Mouse (Mus musculus): ENCODE measurements around the gene Rufy2. TPM values are rescaled to one million over a fixed set of nuclear protein-coding genes. Genes with fewer than 3 reads are reported as not detected.
A peak's percentile ranks its signal among the peaks of the same experiment; 100 is the strongest.

The Rufy2 gene
- polyA plus RNA-seq (2012; fragmentation: generic; extraction: Trizol): 3.0 TPM

DNA sequence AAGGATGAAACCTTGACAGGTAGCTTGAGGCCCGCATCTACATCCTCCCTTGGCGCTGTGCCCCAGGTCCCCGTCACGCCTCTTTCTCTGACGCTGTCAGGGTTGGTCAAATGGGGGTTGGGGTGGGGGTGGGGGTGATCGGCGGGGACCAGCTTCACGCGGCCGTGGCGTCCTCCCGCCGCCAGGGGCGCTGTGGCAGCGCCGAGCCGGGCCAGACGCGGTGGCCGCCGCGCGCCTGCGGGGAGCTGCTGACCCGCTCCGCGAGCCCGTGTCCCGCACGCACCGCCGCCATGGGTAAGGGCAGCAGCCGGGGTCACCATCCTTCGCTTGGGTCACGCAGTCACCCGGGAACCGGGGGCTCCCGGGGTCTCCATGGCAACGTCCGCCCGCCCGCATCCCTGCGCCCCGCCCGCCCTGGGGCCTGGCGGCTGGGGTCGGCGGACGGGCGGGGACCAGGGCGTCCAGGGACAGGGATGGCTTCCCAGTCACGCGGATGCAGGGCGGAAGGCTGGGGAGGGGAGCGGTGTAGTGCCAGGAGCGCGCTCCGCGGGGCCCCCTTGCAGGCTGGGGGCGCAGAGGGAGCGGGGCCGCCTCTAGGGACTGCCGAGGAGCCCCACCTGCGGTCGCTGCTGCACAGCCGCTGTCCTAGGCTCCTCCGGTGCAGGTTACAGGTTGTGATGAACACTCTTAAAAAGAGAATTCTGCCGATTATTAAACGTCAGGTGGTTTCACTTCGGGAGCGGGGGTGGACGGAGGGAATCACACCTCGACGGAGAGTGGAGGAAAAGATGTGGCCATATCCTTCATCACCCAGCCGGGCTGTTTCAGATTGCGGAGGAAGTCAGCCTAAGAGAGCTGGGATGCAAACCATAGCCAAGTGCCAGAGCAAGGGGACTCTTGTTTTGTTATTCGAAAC, at the start of gene Rufy2:
TSS of gene Rufy2 (plus strand) at position 185 of the 916 bp plus-strand sequence.
- Histone ChIP-seq H3K36me3 (ENCODE audit: control insufficient read depth, insufficient read depth) (no peaks in the 10 kb centered on the region), H3K79me2 (ENCODE audit: control insufficient read depth, insufficient read depth) (peaks cover 6% of the 10 kb centered on the region), H3K27me3 (ENCODE audit: control insufficient read depth, insufficient read depth, insufficient read length) (no peaks in the 10 kb centered on the region), H3ac (ENCODE audit: control insufficient read depth, insufficient read length) (peak within 1 kb of the TSS; percentile 38), H3K4me2 (ENCODE audit: low read depth) (peak within 1 kb of the TSS; percentile 88), H3K4me3 (peak within 1 kb of the TSS; percentile 55)
- TF ChIP-seq TCF12 (IDR thresholded peaks at IDR 0.05; ENCODE audit: insufficient read depth, poor library complexity, severe bottlenecking) (no peak), POLR2A (IDR thresholded peaks at IDR 0.05; ENCODE audit: insufficient read length, low read depth) (peak; percentile 85), MYOG (IDR thresholded peaks at IDR 0.05; ENCODE audit: control insufficient read depth in 1 of 3, insufficient read depth in 1 of 3, insufficient read length in 2 of 3, low read depth in 2 of 3) (peak in 1 of 3 experiments; percentile 29), MYOD1 (IDR thresholded peaks at IDR 0.05; ENCODE audit: control insufficient read depth in 1 of 3, insufficient read length in 2 of 3, low read depth in 2 of 3) (peak in 1 of 3 experiments; percentile 49), POLR2AphosphoS2 (IDR thresholded peaks at IDR 0.05; ENCODE audit: insufficient read length, low read depth) (peak; percentile 69), USF1 (IDR thresholded peaks at IDR 0.05; ENCODE audit: low read depth) (no peak), REST (IDR thresholded peaks at IDR 0.05; ENCODE audit: insufficient read depth, insufficient read length) (no peak)

- H3K36me3 ChIP-seq (ENCODE audit: control insufficient read depth, insufficient read depth): peaks cover 26% of the 10 kb centered on the region
- H3ac ChIP-seq (ENCODE audit: control insufficient read depth, insufficient read length): no peak overlapping the region
- TF ChIP-seq TCF3 (IDR thresholded peaks at IDR 0.05; ENCODE audit: insufficient read length, low read depth) (no peak), TCF12 (IDR thresholded peaks at IDR 0.05; ENCODE audit: insufficient read depth, poor library complexity, severe bottlenecking) (no peak), REST (IDR thresholded peaks at IDR 0.05; ENCODE audit: insufficient read depth, insufficient read length) (no peak), USF1 (IDR thresholded peaks at IDR 0.05; ENCODE audit: low read depth) (no peak), MAX (IDR thresholded peaks at IDR 0.05; ENCODE audit: low read depth) (no peak), E2F4 (IDR thresholded peaks at IDR 0.05; ENCODE audit: insufficient read depth) (no peak), POLR2AphosphoS2 (IDR thresholded peaks at IDR 0.05; ENCODE audit: insufficient read length, low read depth) (no peak), POLR2A (IDR thresholded peaks at IDR 0.05; ENCODE audit: insufficient read length, low read depth) (no peak), MYOG (IDR thresholded peaks at IDR 0.05; ENCODE audit: control insufficient read depth in 1 of 3, insufficient read depth in 1 of 3, insufficient read length in 2 of 3, low read depth in 2 of 3) (no peak), SRF (IDR thresholded peaks at IDR 0.05; ENCODE audit: control insufficient read depth, insufficient read length, low read depth) (no peak), MYOD1 (IDR thresholded peaks at IDR 0.05; ENCODE audit: control insufficient read depth in 1 of 3, insufficient read length in 2 of 3, low read depth in 2 of 3) (no peak), CEBPB (IDR thresholded peaks at IDR 0.05; ENCODE audit: insufficient read depth, poor library complexity, severe bottlenecking) (no peak)
- no peak overlapping the region for H3K4me3 ChIP-seq
- no peak overlapping the region for H3K4me2 ChIP-seq (ENCODE audit: low read depth)
- H3K27me3 ChIP-seq (ENCODE audit: control insufficient read depth, insufficient read depth, insufficient read length): no peaks in the 10 kb centered on the region
- no peaks in the 10 kb centered on the region for H3K79me2 ChIP-seq (ENCODE audit: control insufficient read depth, insufficient read depth)
Observed at GRCm38 (mm10) chr10:62932381-62932780, 47.6 kb upstream of the Rufy2 start.

- Histone ChIP-seq H3ac (ENCODE audit: control insufficient read depth, insufficient read length) (no peak overlapping the region), H3K36me3 (ENCODE audit: control insufficient read depth, insufficient read depth) (no peaks in the 10 kb centered on the region), H3K27me3 (ENCODE audit: control insufficient read depth, insufficient read depth, insufficient read length) (no peaks in the 10 kb centered on the region), H3K4me2 (ENCODE audit: low read depth) (no peak overlapping the region), H3K4me3 (no peak overlapping the region), H3K79me2 (ENCODE audit: control insufficient read depth, insufficient read depth) (no peaks in the 10 kb centered on the region)
- TF ChIP-seq TCF3 (IDR thresholded peaks at IDR 0.05; ENCODE audit: insufficient read length, low read depth) (no peak), TCF12 (IDR thresholded peaks at IDR 0.05; ENCODE audit: insufficient read depth, poor library complexity, severe bottlenecking) (no peak), POLR2AphosphoS2 (IDR thresholded peaks at IDR 0.05; ENCODE audit: insufficient read length, low read depth) (no peak), CEBPB (IDR thresholded peaks at IDR 0.05; ENCODE audit: insufficient read depth, poor library complexity, severe bottlenecking) (no peak), USF1 (IDR thresholded peaks at IDR 0.05; ENCODE audit: low read depth) (no peak), MYOD1 (IDR thresholded peaks at IDR 0.05; ENCODE audit: control insufficient read depth in 1 of 3, insufficient read length in 2 of 3, low read depth in 2 of 3) (no peak), SRF (IDR thresholded peaks at IDR 0.05; ENCODE audit: control insufficient read depth, insufficient read length, low read depth) (no peak), MAX (IDR thresholded peaks at IDR 0.05; ENCODE audit: low read depth) (no peak), E2F4 (IDR thresholded peaks at IDR 0.05; ENCODE audit: insufficient read depth) (no peak), MYOG (IDR thresholded peaks at IDR 0.05; ENCODE audit: control insufficient read depth in 1 of 3, insufficient read depth in 1 of 3, insufficient read length in 2 of 3, low read depth in 2 of 3) (no peak), REST (IDR thresholded peaks at IDR 0.05; ENCODE audit: insufficient read depth, insufficient read length) (no peak), POLR2A (IDR thresholded peaks at IDR 0.05; ENCODE audit: insufficient read length, low read depth) (no peak)
Observed at GRCm38 (mm10) chr10:62944975-62945580, 34.9 kb upstream of the Rufy2 start.

DNA sequence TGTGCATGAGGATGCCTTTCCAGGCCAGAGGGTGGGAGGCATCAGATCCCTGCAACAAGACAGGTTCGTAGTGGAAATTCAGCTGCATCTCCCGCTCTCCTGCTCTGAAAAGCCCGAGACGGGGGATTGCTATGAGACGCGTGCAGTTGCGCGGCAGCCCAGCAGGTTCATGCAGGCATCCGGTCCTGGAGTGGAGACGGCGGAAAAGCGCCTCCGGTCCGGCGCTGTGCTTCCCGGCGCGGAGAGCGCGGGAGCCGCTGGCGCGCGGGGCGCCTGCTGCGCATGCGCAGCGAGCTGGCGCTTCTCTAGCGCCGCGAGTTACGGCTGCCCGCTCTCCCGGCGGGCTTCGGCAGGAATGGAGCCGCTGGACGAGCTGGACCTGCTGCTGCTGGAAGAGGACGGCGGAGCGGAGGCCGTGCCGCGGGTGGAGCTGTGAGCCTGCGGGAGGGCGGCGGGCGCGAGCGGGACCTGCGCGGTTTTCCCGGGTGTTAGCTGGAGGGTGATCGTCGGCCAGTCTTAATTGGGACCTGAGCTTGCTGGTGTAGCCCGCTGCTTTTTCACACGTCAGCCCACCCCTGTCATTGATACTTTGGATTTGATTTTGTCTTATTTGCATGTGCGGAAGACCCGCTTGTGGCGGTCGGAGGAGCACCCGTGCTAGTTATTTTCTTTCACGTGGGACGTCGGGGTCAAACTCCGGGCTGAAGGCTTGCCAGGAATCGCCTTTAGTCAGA, 33.1 kb upstream of the Rufy2 start, which contains the start of gene Dna2:
TSS of gene Dna2 (plus strand) at position 289 of the 734 bp plus-strand sequence.
- Histone ChIP-seq H3K27me3 (ENCODE audit: control insufficient read depth, insufficient read depth, insufficient read length) (no peaks in the 10 kb centered on the region), H3K4me2 (ENCODE audit: low read depth) (peak within 1 kb of the TSS; percentile 81), H3ac (ENCODE audit: control insufficient read depth, insufficient read length) (peak within 1 kb of the TSS; percentile 81), H3K79me2 (ENCODE audit: control insufficient read depth, insufficient read depth) (no peaks in the 10 kb centered on the region), H3K36me3 (ENCODE audit: control insufficient read depth, insufficient read depth) (no peaks in the 10 kb centered on the region), H3K4me3 (peak within 1 kb of the TSS; percentile 39)
- TF ChIP-seq POLR2AphosphoS2 (IDR thresholded peaks at IDR 0.05; ENCODE audit: insufficient read length, low read depth) (peak; percentile 55), MAX (IDR thresholded peaks at IDR 0.05; ENCODE audit: low read depth) (no peak), USF1 (IDR thresholded peaks at IDR 0.05; ENCODE audit: low read depth) (no peak), TCF12 (IDR thresholded peaks at IDR 0.05; ENCODE audit: insufficient read depth, poor library complexity, severe bottlenecking) (no peak), REST (IDR thresholded peaks at IDR 0.05; ENCODE audit: insufficient read depth, insufficient read length) (no peak), MYOD1 (IDR thresholded peaks at IDR 0.05; ENCODE audit: control insufficient read depth in 1 of 3, insufficient read length in 2 of 3, low read depth in 2 of 3) (no peak), POLR2A (IDR thresholded peaks at IDR 0.05; ENCODE audit: insufficient read length, low read depth) (peak; percentile 49), TCF3 (IDR thresholded peaks at IDR 0.05; ENCODE audit: insufficient read length, low read depth) (no peak), E2F4 (IDR thresholded peaks at IDR 0.05; ENCODE audit: insufficient read depth) (peak; percentile 65), MYOG (IDR thresholded peaks at IDR 0.05; ENCODE audit: control insufficient read depth in 1 of 3, insufficient read depth in 1 of 3, insufficient read length in 2 of 3, low read depth in 2 of 3) (no peak), CEBPB (IDR thresholded peaks at IDR 0.05; ENCODE audit: insufficient read depth, poor library complexity, severe bottlenecking) (no peak), SRF (IDR thresholded peaks at IDR 0.05; ENCODE audit: control insufficient read depth, insufficient read length, low read depth) (no peak)
